ENCODE assay signal across 8 mouse cellular contexts in the genomic region with DNA sequence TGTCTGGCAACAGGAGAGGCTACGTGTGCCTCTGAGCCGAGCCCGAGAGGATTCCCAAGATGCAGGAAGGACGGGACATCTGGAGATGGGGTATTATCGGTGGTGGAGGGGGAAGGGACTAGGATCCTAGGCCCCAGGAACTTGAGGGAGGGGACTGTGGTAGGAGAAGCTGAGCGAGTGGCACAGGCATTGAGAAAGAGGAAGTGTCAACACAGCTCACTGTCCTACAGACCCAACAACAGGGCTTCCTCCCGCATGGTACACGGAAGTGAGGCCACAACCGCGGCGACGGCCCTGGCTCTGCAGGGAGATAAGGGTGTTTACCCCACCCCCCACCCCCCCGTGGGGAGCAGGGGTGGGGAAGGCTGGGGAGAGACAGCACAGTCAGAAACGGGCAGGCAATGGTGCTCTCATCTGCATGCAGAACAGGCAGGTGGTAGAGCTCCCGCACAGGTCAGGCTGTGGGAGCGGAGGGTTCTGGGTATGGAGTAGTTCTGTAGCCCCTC. TPM values are rescaled to one million over a fixed set of nuclear protein-coding genes. Genes with fewer than 3 reads are reported as not detected.
DNase-seq lines count a peak whose midpoint lies in the region; ATAC-seq and TF ChIP-seq lines count a peak whose summit lies in the region.

No protein-coding gene starts in this region.

- H3K9me3 ChIP-seq in embryonic facial prominence, embryonic 10.5 days, result no peaks in the 10 kb centered on the region
- H3K9me3 ChIP-seq in heart, postnatal 0 days (replicated peaks; ENCODE audit: control insufficient read depth, low read length), result 0 out of 2 replicates have a peak, but pooled peaks cover 3% of the 10 kb centered on the region

- peak; percentile 69 for ATAC-seq in heart, postnatal 0 days (ENCODE audit: insufficient read depth, low read depth)
- peak; percentile 90 for ATAC-seq in megakaryocyte progenitor cell, adult 5-6 weeks (replicated peaks; ENCODE audit: poor library complexity)

- H3K27ac ChIP-seq in layer of hippocampus, adult 2 months, result 0 out of 2 replicates have a peak overlapping the region, but pooled peaks have one; percentile 6
- peak overlapping the region; percentile 81 for H3K27ac ChIP-seq in embryonic facial prominence, embryonic 10.5 days (replicated peaks)
- H3K27ac ChIP-seq in heart, postnatal 0 days (ENCODE audit: low read depth), result peak overlapping the region; percentile 66

- peaks cover 25% of the 10 kb centered on the region for H3K4me1 ChIP-seq in embryonic facial prominence, embryonic 10.5 days
- peaks cover 12% of the 10 kb centered on the region for H3K4me1 ChIP-seq in heart, postnatal 0 days (ENCODE audit: control insufficient read depth, insufficient read depth)

- H3K9ac ChIP-seq in heart, postnatal 0 days (replicated peaks; ENCODE audit: low read depth, low read length), result peak overlapping the region; percentile 50

- H3K4me2 ChIP-seq in heart, postnatal 0 days (ENCODE audit: low read depth, low read length), result peak overlapping the region; percentile 61

- no peaks in the 10 kb centered on the region for H3K36me3 ChIP-seq in embryonic facial prominence, embryonic 10.5 days (replicated peaks)
- H3K36me3 ChIP-seq in heart, postnatal 0 days (replicated peaks; ENCODE audit: control insufficient read depth, insufficient read depth, low read length), result no peaks in the 10 kb centered on the region

- 17% methylated on average over 16 of the region's 16 CpGs for WGBS in embryonic facial prominence, embryonic 10.5 days
- 9% methylated on average over 16 of the region's 16 CpGs for WGBS in heart, postnatal 0 days

- DNase-seq in layer of hippocampus, adult 2 months (ENCODE audit: low spot score in 2 of 2), result no peak
- DNase-seq in layer of hippocampus, postnatal 25 days (ENCODE audit: extremely low spot score in 1 of 2, low spot score in 1 of 2), result no peak
- peak; percentile 39 for DNase-seq in embryonic facial prominence, embryonic 10.5 days (ENCODE audit: low spot score)
- DNase-seq in heart, postnatal 0 days (ENCODE audit: low spot score), result peak; percentile 62
- peak; percentile 21 to 54 for DNase-seq in kidney, postnatal 4 days
- DNase-seq in spleen, postnatal 4 days (ENCODE audit: low spot score in 2 of 2), result peak; percentile 75 to 85
- DNase-seq in urinary bladder, adult 18-20 months (ENCODE audit: low spot score in 2 of 2), result no peak

- no peak for TF ChIP-seq CTCF in layer of hippocampus, adult 2 months (conservative IDR thresholded peaks at IDR 0.05)
- no peak for TF ChIP-seq CTCF in heart, postnatal 0 days (IDR thresholded peaks at IDR 0.05; ENCODE audit: low read depth)

- H3K27me3 ChIP-seq in embryonic facial prominence, embryonic 10.5 days (replicated peaks; ENCODE audit: low read depth, poor library complexity, severe bottlenecking), result no peaks in the 10 kb centered on the region; the same call in 1 of the 2 replicates
- H3K27me3 ChIP-seq in heart, postnatal 0 days (ENCODE audit: control insufficient read depth, insufficient read depth, low read length), result no peaks in the 10 kb centered on the region

- TF ChIP-seq EP300 in heart, postnatal 0 days (IDR thresholded peaks at IDR 0.05; ENCODE audit: low read depth), result 0 out of 2 replicates have a peak, but pooled peaks have one; percentile 25

- H3K4me3 ChIP-seq in layer of hippocampus, adult 2 months, result no peak overlapping the region
- H3K4me3 ChIP-seq in embryonic facial prominence, embryonic 10.5 days, result peak overlapping the region; percentile 45
- H3K4me3 ChIP-seq in heart, postnatal 0 days (ENCODE audit: low read depth, low read length), result peak overlapping the region; percentile 32

RNA-seq across cellular contexts. Expression of a gene that starts 18.5 kb away (rescaled TPM):
- total RNA-seq in layer of hippocampus, adult 2 months (2021), result 10 to 100 TPM in 1 of 2 experiments, 1 to 10 TPM in 1; 7.8 to 11.1 TPM
- total RNA-seq in layer of hippocampus, postnatal 25 days (2021), result 10 to 100 TPM in 1 of 2 experiments, 1 to 10 TPM in 1; 9.0 to 10.7 TPM
- polyA plus RNA-seq in embryonic facial prominence, embryonic 10.5 days (2016; fragmentation: Nextera tagmentation; extraction: Ambion mirVana), result 5.5 and 5.8 TPM in 2 replicates
- 5.2 and 26.4 TPM in 2 replicates for total RNA-seq in heart, postnatal 0 days (2014; rRNA removed; ENCODE audit: low replicate concordance)
- 8.9 and 9.2 TPM in 2 replicates for polyA plus RNA-seq in heart, postnatal 0 days (2015; fragmentation: Nextera tagmentation; extraction: Ambion mirVana)
- 426 and 442 TPM in 2 replicates for total RNA-seq in megakaryocyte progenitor cell, adult 5-6 weeks (2015)
- total RNA-seq in megakaryocyte progenitor cell, adult 5-6 weeks (2017), result 320 and 453 TPM in 2 replicates

Comparison
In these comparisons a context has a peak if more than half of its experiments do, and no peak if none do; other contexts are left out.
1. DNase-seq: peak in embryonic facial prominence, embryonic 10.5 days (single experiment), heart, postnatal 0 days (single experiment), kidney, postnatal 4 days (2 of 2) and spleen, postnatal 4 days (2 of 2); none in layer of hippocampus, adult 2 months (0 of 2), layer of hippocampus, postnatal 25 days (0 of 2) and urinary bladder, adult 18-20 months (0 of 2).
2. H3K27ac ChIP-seq: peak in every context shown above with its lines; median percentile 81 in embryonic facial prominence, embryonic 10.5 days; 66 in heart, postnatal 0 days; 6 in layer of hippocampus, adult 2 months.
3. RNA of a gene that starts 18.5 kb away (total RNA-seq): 320 to 453 TPM in megakaryocyte progenitor cell, adult 5-6 weeks; 7.8 to 11.1 TPM in layer of hippocampus, adult 2 months, 9.0 to 10.7 TPM in layer of hippocampus, postnatal 25 days and 5.2 to 26.4 TPM in heart, postnatal 0 days; every median in the first group is over 10 times any median in the second.